16 mouse cellular contexts compared by ENCODE assay signal in the genomic region with DNA sequence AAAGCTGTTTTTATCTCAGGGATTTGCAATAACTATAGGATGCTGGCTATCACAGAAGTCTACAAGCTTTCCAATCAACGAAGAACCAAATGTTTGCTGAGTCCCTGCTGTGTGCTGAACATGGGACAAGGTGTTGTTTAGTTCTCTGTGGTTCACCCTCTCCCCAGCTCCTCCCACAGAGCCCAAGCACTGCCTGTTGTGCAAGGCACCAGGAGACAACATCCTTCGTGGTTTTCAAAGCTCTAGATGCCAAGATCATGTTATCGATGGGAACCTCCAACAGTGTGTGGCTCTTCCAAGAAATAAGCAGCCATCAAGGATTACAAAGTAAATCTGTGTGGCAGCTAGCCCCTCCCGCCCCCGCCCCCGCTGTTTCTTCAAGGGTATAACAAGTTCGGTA.
"Had no signal": no experiment of that assay in that cellular context is flagged by ENCODE, and none has a peak within 500 bp of the region (broad histone marks: within the 10 kb centered on the region; RNA-seq: fewer than 3 reads in every experiment).

No protein-coding gene starts in this region.

- H3K27me3 ChIP-seq: limb, embryonic 15.5 days; stomach, embryonic 15.5 days had no signal

- DNase-seq: kidney, postnatal 36 days; layer of hippocampus, adult 9-11 months; layer of hippocampus, postnatal 36 days; lung, adult 18-20 months; midbrain, embryonic 14.5 days; retina, postnatal 1 day; right cerebral cortex, postnatal 4 days; spleen, adult 18-20 months; thymus, adult 2 months; thymus, postnatal 4 days had no signal

- H3K36me3 ChIP-seq: limb, embryonic 15.5 days; midbrain, embryonic 10.5 days; stomach, embryonic 15.5 days had no signal

- H3K27ac ChIP-seq: kidney, postnatal 0 days; limb, embryonic 15.5 days; stomach, embryonic 15.5 days had no signal

- H3K9ac ChIP-seq: limb, embryonic 15.5 days; liver, embryonic 14.5 days; stomach, embryonic 15.5 days had no signal

- H3K4me2 ChIP-seq: limb, embryonic 15.5 days; stomach, embryonic 15.5 days had no signal

- H3K9me3 ChIP-seq: limb, embryonic 15.5 days; midbrain, embryonic 10.5 days; stomach, embryonic 15.5 days had no signal

- H3K4me3 ChIP-seq: limb, embryonic 15.5 days; midbrain, embryonic 10.5 days; myocyte; stomach, embryonic 15.5 days had no signal
